Mouse (Mus musculus) naive thymus-derived CD4-positive, alpha-beta T cell, adult 5 months (primary cell): Measurements from ENCODE around the gene Unc93a2. TPM values are rescaled to one million over a fixed set of nuclear protein-coding genes. Genes with fewer than 3 reads are reported as not detected.

Experiments used
- polyA plus RNA-seq: library from polyadenylated mRNA; unstranded; fragments of 100-300 nt; shearing (Covaris generic); gene quantifications from one replicate; pipeline ENCODE4 v1.2.1, GENCODE M21; 2017

Gene Unc93a2
- polyA plus RNA-seq = not detected

DNA sequence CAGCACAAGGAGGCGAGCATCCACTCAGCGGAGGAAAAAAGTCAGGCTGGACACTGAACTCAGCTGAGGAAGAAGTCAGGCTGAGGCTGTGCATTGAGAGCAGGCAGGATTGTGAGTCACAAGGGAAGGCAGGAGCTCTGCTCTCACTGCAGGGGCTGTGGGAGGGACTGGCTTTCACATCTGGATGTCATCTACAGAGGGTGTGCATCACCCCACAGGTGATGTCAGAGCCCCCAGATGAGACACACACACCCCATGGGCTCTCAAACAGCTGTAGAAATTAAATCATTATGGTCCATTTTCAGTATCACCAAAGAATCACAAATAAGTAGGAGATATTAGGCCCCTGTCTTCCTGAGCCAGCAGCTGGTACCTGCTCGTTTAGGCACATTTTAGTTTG is at the start of gene Unc93a2:
Unc93a2 (minus strand) TSS at position 101 of the 400 bp plus-strand sequence.

DNA sequence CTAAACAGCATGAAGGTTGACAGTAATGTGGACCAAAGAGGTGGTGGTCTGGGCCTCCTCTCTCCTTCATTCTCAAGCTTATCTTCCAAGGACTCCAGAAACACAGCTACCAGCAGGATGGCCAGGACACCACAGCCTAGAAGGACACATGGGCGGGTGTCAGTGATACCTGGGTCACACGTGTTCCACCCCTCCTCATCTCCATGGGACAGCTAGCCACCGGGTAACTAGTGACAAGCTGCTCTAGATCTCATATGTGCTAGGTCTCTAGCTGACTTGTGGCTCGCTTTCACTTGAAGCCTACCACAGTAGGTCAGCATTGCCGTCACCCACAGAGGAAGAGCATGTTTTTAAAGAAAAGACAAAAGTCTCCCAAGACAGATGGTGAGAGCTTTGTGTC is 13.4 kb downstream of the Unc93a2 start, which contains the start of gene Gm49630:
Gm49630 (minus strand) TSS at position 101 of the 400 bp plus-strand sequence.

DNA sequence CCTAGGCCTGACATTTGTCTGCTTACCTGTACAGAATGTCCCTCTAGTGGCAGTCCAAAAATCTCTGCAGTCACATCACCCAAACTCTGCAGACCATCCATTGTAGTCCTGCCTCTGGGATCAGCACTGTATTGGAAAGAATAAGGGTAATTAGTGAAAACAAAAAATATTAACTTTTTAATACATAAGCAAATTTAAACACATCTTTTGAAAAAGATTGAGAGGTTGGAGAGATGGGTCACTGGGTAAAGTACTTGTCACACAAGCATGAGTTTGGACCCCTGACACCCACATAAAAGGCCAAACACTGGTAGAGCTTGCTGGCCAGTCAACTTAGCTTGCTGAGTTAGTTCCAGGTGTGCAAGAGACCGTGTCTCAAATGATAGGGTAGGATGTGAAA is 32.7 kb downstream of the Unc93a2 start, which contains the start of gene Ttll2:
Ttll2 (minus strand) TSS at position 101 of the 400 bp plus-strand sequence.

DNA sequence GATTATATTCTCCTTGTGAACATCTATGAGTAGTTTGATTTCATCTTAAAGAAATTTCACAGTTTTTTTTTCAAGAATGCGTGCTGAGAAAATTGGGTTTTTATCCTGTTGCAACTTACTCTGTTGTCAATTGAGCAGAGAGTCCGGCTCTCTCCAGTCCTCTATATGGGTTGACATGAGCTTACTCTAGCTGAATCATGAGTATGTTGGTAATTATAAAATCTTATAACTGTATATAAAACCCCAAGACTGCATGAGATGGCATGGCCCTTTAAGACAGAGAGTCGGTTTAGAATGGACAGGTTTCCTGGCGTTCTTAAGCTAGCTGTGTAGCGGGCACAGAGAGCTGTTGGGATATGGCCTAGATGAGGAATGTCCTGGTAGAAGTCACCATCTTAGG is 60.9 kb downstream of the Unc93a2 start, which contains the start of gene Tcp10a:
Tcp10a (plus strand) TSS at position 301 of the 400 bp plus-strand sequence.

Other genes with a start within 250 kb of the Unc93a2 start
- 9.1 TPM for gene Rps6ka2, start 215.3 kb downstream of the Unc93a2 start, polyA plus RNA-seq
- not detected for gene Tcp10a, start 60.8 kb downstream of the Unc93a2 start, polyA plus RNA-seq
- not detected for gene Ttll2, start 32.8 kb downstream of the Unc93a2 start, polyA plus RNA-seq
- gene Gm49630, start 13.5 kb downstream of the Unc93a2 start, polyA plus RNA-seq = not detected